Mouse (Mus musculus) MEL-GATA-1-ER (cell line): Measurements from ENCODE around the gene Cd5l.
"Not testable (repeated sequence)": the region's sequence is repeated elsewhere in the genome, so short reads cannot be mapped to it uniquely, and the experiment has no call there.

Experiments used
- DNase-seq: peaks from one replicate; pipeline ENCODE4 v3.0.0-alpha.2; 2012; ENCODE audit warnings: low read depth; ENCODE audit errors: extremely low read depth

The Cd5l gene

GRCm38 (mm10) chr3:87357581-87357980 lies at the start of gene Cd5l:
Gene Cd5l (plus strand): TSS chr3:87357881.
- no peak for DNase-seq

- no peak for DNase-seq
These were observed 47.8 kb upstream of the Cd5l start for GRCm38 (mm10) chr3:87309922-87310321.

GRCm38 (mm10) chr3:87322557-87322956 lies 35.1 kb upstream of the Cd5l start:
- DNase-seq, result no peak

GRCm38 (mm10) chr3:87323778-87324177 lies 33.9 kb upstream of the Cd5l start:
- DNase-seq, result no peak

GRCm38 (mm10) chr3:87337899-87338298 lies 19.8 kb upstream of the Cd5l start:
- no peak for DNase-seq

GRCm38 (mm10) chr3:87350992-87351391 lies 6.7 kb upstream of the Cd5l start:
- not testable (repeated sequence) for DNase-seq

- no peak for DNase-seq
These were observed 1.5 kb downstream of the Cd5l start for GRCm38 (mm10) chr3:87359215-87359614.

GRCm38 (mm10) chr3:87360466-87360865 lies 2.8 kb downstream of the Cd5l start:
- DNase-seq, result no peak

- DNase-seq, result no peak
These were observed 8.0 kb downstream of the Cd5l start for GRCm38 (mm10) chr3:87365691-87366090.

GRCm38 (mm10) chr3:87367511-87367910 lies 9.8 kb downstream of the Cd5l start:
- DNase-seq, result no peak

- DNase-seq, result no peak
These were observed 11.5 kb downstream of the Cd5l start for GRCm38 (mm10) chr3:87369181-87369580.

GRCm38 (mm10) chr3:87376195-87377165 lies 18.8 kb downstream of the Cd5l start, which contains the start of gene Fcrl1:
Gene Fcrl1 (plus strand): TSS chr3:87376387.
- peak; percentile 44 for DNase-seq

GRCm38 (mm10) chr3:87377228-87377627 lies 19.5 kb downstream of the Cd5l start:
- DNase-seq, result no peak

- no peak for DNase-seq
These were observed 20.0 kb downstream of the Cd5l start for GRCm38 (mm10) chr3:87377719-87378118.

GRCm38 (mm10) chr3:87379641-87380315 lies 22.1 kb downstream of the Cd5l start:
- DNase-seq, result not testable (repeated sequence)

GRCm38 (mm10) chr3:87381806-87382712 lies 24.4 kb downstream of the Cd5l start:
- DNase-seq, result no peak

- no peak for DNase-seq
These were observed 25.6 kb downstream of the Cd5l start for GRCm38 (mm10) chr3:87383308-87383707.

GRCm38 (mm10) chr3:87385105-87385504 lies 27.4 kb downstream of the Cd5l start:
- no peak for DNase-seq

GRCm38 (mm10) chr3:87390935-87391334 lies 33.3 kb downstream of the Cd5l start:
- no peak for DNase-seq

- no peak for DNase-seq
These were observed 41.1 kb downstream of the Cd5l start for GRCm38 (mm10) chr3:87398809-87399208.

- no peak for DNase-seq
These were observed 42.2 kb downstream of the Cd5l start for GRCm38 (mm10) chr3:87399906-87400305.
